Mouse (Mus musculus): ENCODE measurements around the gene Csnk1g2. TPM values are rescaled to one million over a fixed set of nuclear protein-coding genes. Genes with fewer than 3 reads are reported as not detected.

Gene Csnk1g2
- polyA plus RNA-seq (2014; fragmentation: Nextera tagmentation; extraction: Ambion mirVana): 105 and 124 TPM in 2 replicates

DNA sequence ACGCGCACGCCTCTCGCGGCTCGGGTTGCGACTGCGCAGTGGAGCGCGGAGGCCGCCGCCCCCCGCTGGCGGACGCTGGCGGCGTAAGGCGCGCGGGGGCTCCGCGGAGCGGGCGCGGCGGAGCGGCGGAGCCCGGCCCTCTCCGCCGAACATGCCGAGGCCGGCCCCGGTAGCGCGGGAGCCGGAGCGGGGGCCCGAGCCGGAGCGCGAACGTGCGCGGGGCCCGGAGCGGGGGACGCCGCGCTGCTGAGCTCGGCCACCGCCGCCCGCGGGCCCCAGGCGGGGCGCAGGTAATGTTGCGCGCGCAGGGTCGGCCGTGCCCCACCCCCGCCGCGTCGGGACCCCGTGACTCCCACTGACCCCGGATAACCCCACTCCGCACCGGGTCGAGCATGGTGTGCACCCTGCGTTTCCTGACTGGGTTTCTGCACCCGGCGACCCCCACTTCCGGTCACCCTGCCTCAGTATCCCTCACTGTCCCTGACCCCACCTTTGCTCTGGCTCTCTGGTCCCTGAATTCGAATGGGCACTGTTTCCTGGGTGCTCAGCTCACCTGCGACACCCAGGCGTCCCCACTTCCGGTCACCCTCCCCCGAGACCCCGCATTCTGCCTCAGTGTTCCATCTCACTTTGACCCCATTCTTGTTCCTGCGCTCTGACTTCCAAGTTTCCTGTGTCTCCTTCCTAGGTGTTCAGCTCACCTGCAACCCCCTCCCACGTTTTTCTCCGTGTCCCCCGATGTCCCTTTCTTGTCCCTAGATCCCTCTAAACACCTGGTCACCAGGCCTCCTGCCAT, at the start of gene Csnk1g2:
Gene Csnk1g2 (plus strand): TSS at position 178 of the 796 bp plus-strand sequence.
- peak; percentile 5 for ATAC-seq (ENCODE audit: insufficient read depth)
- DNase-seq: peak; percentile 19
- Histone ChIP-seq H3K9me3 (ENCODE audit: low read depth, low read length) (no peaks in the 10 kb centered on the region), H3K4me1 (ENCODE audit: insufficient read depth) (peaks cover 9% of the 10 kb centered on the region), H3K27ac (ENCODE audit: low read depth) (peak within 1 kb of the TSS; percentile 93), H3K36me3 (ENCODE audit: insufficient read depth) (peaks cover 8% of the 10 kb centered on the region; the same call in 1 of the 2 replicates), H3K4me3 (ENCODE audit: low read depth, low read length) (peak within 1 kb of the TSS; percentile 93), H3K27me3 (ENCODE audit: insufficient read depth, low read length) (no peaks in the 10 kb centered on the region), H3K9ac (peak within 1 kb of the TSS; percentile 87), H3K4me2 (peak within 1 kb of the TSS; percentile 98)
- no peak for TF ChIP-seq CTCF (IDR thresholded peaks at IDR 0.05; ENCODE audit: low read depth)
- WGBS: under 1% methylated on average over 85 of the region's 85 CpGs

DNA sequence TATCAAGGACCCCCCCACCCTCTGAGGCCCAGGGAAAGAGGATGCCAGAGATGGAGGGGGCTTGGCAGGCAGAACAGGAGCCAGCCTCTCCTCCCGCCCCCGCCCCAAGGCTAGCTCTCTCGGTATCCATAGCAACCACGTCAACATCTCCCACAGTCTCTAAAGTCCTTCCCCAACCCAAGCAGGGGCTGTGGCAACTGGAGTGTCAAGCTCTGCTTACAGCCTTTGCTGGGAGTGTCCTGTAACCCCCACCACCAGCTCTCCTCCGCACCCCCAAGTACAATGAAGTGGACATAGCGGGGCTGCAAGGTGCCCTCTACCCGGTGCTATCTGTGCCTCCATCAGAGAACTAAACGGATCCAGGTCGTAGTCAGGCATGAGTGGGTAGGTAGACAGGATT, 48.7 kb upstream of the Csnk1g2 start:
- Histone ChIP-seq H3K9ac (peak overlapping the region; percentile 31), H3K4me3 (ENCODE audit: low read depth, low read length) (no peak overlapping the region), H3K27me3 (ENCODE audit: insufficient read depth, low read length) (no peaks in the 10 kb centered on the region), H3K4me1 (ENCODE audit: insufficient read depth) (peaks cover 27% of the 10 kb centered on the region), H3K27ac (ENCODE audit: low read depth) (peak overlapping the region; percentile 55), H3K4me2 (0 out of 2 replicates have a peak overlapping the region, but pooled peaks have one; percentile 8), H3K36me3 (ENCODE audit: insufficient read depth) (no peaks in the 10 kb centered on the region), H3K9me3 (ENCODE audit: low read depth, low read length) (no peaks in the 10 kb centered on the region)
- no peak for TF ChIP-seq CTCF (IDR thresholded peaks at IDR 0.05; ENCODE audit: low read depth)
- 48% methylated on average over 9 of the region's 9 CpGs for WGBS
- no peak for ATAC-seq (ENCODE audit: insufficient read depth)
- DNase-seq: no peak

DNA sequence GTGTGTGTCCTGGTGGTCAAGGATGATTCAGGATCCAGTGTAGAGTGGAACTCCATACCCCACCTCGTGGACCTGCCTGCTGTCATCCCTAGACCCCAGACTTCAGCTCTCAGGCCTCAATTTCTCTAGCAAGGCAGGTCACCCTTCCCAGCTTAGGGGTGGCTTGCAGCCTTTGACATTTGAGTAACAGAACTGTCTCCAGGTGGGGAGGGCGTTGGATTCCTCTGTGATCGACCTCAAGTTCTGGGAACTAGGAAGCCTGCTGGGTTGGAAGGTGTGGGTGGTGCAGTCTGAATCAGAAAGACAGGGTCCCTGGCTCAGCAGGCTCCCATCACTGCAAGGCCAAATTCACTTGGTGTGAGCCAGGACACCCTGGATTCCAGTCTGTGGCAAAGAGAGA, 47.7 kb upstream of the Csnk1g2 start:
- ATAC-seq (ENCODE audit: insufficient read depth): no peak
- H3K4me1 ChIP-seq (ENCODE audit: insufficient read depth): peaks cover 28% of the 10 kb centered on the region
- H3K36me3 ChIP-seq (ENCODE audit: insufficient read depth): no peaks in the 10 kb centered on the region
- no peak for DNase-seq
- no peaks in the 10 kb centered on the region for H3K27me3 ChIP-seq (ENCODE audit: insufficient read depth, low read length)
- TF ChIP-seq CTCF (IDR thresholded peaks at IDR 0.05; ENCODE audit: low read depth): no peak
- H3K4me2 ChIP-seq: peak overlapping the region; percentile 76
- no peak overlapping the region; the same call in 1 of the 2 replicates for H3K9ac ChIP-seq
- 73% methylated on average over 3 of the region's 3 CpGs for WGBS
- H3K27ac ChIP-seq (ENCODE audit: low read depth): no peak overlapping the region
- peak overlapping the region; percentile 87; the same call in 1 of the 2 replicates for H3K4me3 ChIP-seq (ENCODE audit: low read depth, low read length)
- no peaks in the 10 kb centered on the region for H3K9me3 ChIP-seq (ENCODE audit: low read depth, low read length)

DNA sequence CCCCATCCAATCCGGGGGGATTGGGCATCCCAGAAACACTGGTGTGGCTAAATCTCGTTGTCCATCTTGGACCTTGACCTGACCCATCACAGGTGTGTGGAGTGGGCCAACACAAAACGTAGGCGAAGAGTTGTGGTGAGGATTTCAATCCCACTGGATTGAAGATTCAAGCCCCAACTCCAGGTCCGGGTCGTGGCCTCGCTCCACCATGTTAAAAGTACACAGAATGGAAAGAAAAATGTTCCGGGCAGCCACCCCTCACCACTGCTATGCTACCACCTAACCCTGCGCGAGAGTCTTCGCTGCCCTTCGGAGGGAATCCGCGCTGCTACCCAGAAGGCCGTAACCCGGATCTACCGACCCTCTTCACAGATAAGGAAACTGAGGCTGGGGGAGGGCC, 46.7 kb upstream of the Csnk1g2 start:
- Histone ChIP-seq H3K36me3 (ENCODE audit: insufficient read depth) (no peaks in the 10 kb centered on the region), H3K4me1 (ENCODE audit: insufficient read depth) (peaks cover 22% of the 10 kb centered on the region), H3K4me3 (ENCODE audit: low read depth, low read length) (peak overlapping the region; percentile 87), H3K27me3 (ENCODE audit: insufficient read depth, low read length) (no peaks in the 10 kb centered on the region), H3K27ac (ENCODE audit: low read depth) (no peak overlapping the region), H3K9ac (peak overlapping the region; percentile 69), H3K9me3 (ENCODE audit: low read depth, low read length) (no peaks in the 10 kb centered on the region), H3K4me2 (peak overlapping the region; percentile 76)
- DNase-seq (no peak), ATAC-seq (ENCODE audit: insufficient read depth) (no peak)
- TF ChIP-seq CTCF (IDR thresholded peaks at IDR 0.05; ENCODE audit: low read depth): no peak
- 9% methylated on average over 17 of the region's 17 CpGs for WGBS

DNA sequence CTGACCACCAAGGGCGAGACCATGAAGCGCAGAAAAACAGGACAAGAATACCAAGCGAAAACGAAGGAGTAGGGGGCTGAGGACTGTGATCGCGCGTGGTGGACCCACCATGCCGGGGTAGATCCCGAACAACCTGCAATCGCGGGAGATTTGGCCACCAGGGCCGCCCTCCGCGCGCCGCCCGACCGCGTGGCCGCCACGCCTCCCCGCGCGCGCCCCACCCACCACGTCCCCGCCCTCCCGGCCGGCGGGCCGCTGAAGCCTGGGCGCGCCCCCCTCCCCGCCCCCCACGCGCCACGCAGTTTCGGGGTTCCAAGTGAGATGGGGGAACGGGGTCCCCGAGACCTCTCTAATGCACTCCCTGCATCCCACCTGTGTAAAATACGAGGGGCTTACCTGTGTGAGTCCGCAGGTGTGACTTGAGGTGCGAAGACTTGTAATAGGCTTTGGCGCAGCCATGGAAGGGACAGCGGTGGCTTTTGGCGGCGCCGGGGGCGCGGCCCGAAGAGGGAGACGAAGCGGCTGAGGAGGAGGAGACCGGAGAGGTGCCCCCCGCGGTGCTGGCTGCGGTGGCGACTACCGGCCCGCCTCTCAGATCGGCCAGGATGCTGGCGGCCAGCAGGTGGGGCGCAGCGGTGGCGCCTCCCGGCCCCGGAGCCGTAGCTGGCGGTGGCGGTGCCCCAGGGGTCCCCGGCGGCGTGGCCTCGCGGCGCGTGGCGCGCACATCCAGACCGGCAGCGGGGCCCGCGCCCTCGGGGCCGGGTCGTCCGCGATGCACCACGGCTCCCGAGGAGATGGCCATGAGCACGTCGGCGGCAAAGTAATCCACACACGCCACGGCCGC, 46.1 kb upstream of the Csnk1g2 start:
- H3K4me1 ChIP-seq (ENCODE audit: insufficient read depth): peaks cover 16% of the 10 kb centered on the region
- TF ChIP-seq CTCF (IDR thresholded peaks at IDR 0.05; ENCODE audit: low read depth): 0 out of 2 replicates have a peak, but pooled peaks have one; percentile 2

DNA sequence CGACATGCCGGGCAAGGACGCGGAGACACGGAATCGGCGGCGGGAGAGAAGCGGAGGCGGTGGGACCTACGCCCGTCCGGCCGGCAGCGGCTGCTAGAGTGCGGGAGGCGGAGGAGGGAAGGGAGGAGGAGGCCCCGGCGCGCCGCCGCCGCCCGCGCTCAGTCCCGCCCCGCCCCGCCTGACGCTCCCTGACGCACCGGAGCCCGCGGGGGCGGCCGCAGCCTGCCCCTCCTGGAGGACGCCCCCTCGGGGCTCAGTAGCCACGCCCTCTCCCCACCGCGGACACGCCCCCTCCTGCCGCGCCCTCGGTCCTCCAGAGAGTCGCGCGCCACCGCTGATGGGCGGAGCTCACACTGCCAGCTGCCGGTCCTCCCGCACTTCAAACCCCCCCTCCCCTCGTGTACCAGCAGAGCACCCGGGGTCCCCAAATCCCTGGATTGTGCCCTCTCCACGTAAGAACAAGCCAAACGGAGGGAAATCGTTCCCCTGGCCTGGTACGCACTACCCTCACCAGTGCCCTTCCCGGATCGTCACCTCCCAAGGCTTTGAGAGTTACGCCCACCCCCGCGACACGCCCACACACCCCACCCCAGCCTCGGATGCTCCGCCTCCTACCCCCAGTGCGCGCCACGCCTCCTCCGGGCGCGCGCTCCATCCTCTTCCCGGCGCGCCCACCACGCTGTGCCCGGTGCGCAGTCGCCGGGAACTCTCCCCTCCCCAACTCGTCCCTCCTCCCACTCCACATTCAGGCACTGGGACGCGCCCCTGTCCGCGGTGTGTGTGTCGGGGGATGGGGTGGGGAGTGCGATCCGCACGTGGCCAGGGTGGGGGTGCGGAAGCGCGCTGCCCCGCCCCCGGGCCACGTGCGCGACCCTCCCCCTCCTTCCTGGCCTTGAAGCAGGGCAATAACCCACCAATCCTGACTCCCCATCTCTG, 45.2 kb upstream of the Csnk1g2 start, which contains the start of gene Klf16:
Gene Klf16 (minus strand): TSS at position 127 of the 936 bp plus-strand sequence.
- no peak for TF ChIP-seq CTCF (IDR thresholded peaks at IDR 0.05; ENCODE audit: low read depth)
- Histone ChIP-seq H3K4me3 (ENCODE audit: low read depth, low read length) (peak within 1 kb of the TSS; percentile 87), H3K27me3 (ENCODE audit: insufficient read depth, low read length) (no peaks in the 10 kb centered on the region), H3K9me3 (ENCODE audit: low read depth, low read length) (no peaks in the 10 kb centered on the region), H3K4me1 (ENCODE audit: insufficient read depth) (peaks cover 15% of the 10 kb centered on the region), H3K36me3 (ENCODE audit: insufficient read depth) (peaks cover 3% of the 10 kb centered on the region; the same call in 1 of the 2 replicates), H3K4me2 (peak within 1 kb of the TSS; percentile 76), H3K27ac (ENCODE audit: low read depth) (peak within 1 kb of the TSS; percentile 95), H3K9ac (peak within 1 kb of the TSS; percentile 69)
- peak; percentile 98 for DNase-seq
- under 1% methylated on average over 95 of the region's 97 CpGs for WGBS
- ATAC-seq (ENCODE audit: insufficient read depth): peak; percentile 79

More for the DNA sequence above, 46.1 kb upstream of the Csnk1g2 start:
- no peaks in the 10 kb centered on the region for H3K27me3 ChIP-seq (ENCODE audit: insufficient read depth, low read length)
- WGBS: under 1% methylated on average over 92 of the region's 96 CpGs
- H3K9ac ChIP-seq: peak overlapping the region; percentile 69
- ATAC-seq (ENCODE audit: insufficient read depth) (peak; percentile 5), DNase-seq (peak; percentile 76)
- peak overlapping the region; percentile 76 for H3K4me2 ChIP-seq
- peak overlapping the region; percentile 95 for H3K27ac ChIP-seq (ENCODE audit: low read depth)
- peak overlapping the region; percentile 87 for H3K4me3 ChIP-seq (ENCODE audit: low read depth, low read length)
- H3K9me3 ChIP-seq (ENCODE audit: low read depth, low read length): no peaks in the 10 kb centered on the region
- no peaks in the 10 kb centered on the region for H3K36me3 ChIP-seq (ENCODE audit: insufficient read depth)

Measured in lung, embryonic 14.5 days (tissue).